Mouse (Mus musculus) lung, embryonic 16.5 days (tissue): ENCODE data around the gene Rab11a. TPM values are rescaled to one million over a fixed set of nuclear protein-coding genes. Genes with fewer than 3 reads are reported as not detected.
"Not testable (repeated sequence)": the region's sequence is repeated elsewhere in the genome, so short reads cannot be mapped to it uniquely, and the experiment has no call there.

ENCODE experiments used
- ATAC-seq: fragments of 200-750 bp; cut with Nextera tagmentation; 2 replicates; pipeline ENCODE4 v1.8.0; 2017; ENCODE audit warnings: low read depth, mild to moderate bottlenecking, moderate library complexity
- H3K27ac ChIP-seq: fragments of 300-500 bp; sonication (generic); 2 replicates; pipeline ENCODE4 v1.5.1; 2014; ENCODE audit warnings: mild to moderate bottlenecking, control low read depth, low read length
- H3K27me3 ChIP-seq: fragments of 300-500 bp; sonication (generic); 2 replicates; pipeline ENCODE4 v1.6.1; 2014; ENCODE audit warnings: low read depth, low read length, mixed read lengths; ENCODE audit not compliant: control insufficient read depth, insufficient read depth
- H3K36me3 ChIP-seq: fragments of 300-500 bp; sonication (generic); 2 replicates; pipeline ENCODE4 v1.6.1; 2014; ENCODE audit warnings: low read length; ENCODE audit not compliant: control insufficient read depth, insufficient read depth
- H3K4me1 ChIP-seq: fragments of 300-500 bp; sonication (generic); replicated peaks from 2 replicates; pipeline ENCODE4 v1.6.1; 2014; ENCODE audit warnings: low read length, mixed read lengths; ENCODE audit not compliant: control insufficient read depth, insufficient read depth
- H3K4me2 ChIP-seq: fragments of 300-500 bp; sonication (generic); 2 replicates; pipeline ENCODE4 v1.6.1; 2014; ENCODE audit warnings: low read depth, low read length, control low read depth
- H3K4me3 ChIP-seq: fragments of 300-500 bp; sonication (generic); 2 replicates; pipeline ENCODE4 v1.5.1; 2014; ENCODE audit warnings: mild to moderate bottlenecking, low read length, control low read depth
- H3K9ac ChIP-seq: fragments of 300-500 bp; sonication (generic); 2 replicates; pipeline ENCODE4 v1.6.1; 2014; ENCODE audit warnings: low read length, control low read depth
- H3K9me3 ChIP-seq: fragments of 300-500 bp; sonication (generic); 2 replicates; pipeline ENCODE4 v1.6.1; 2016; ENCODE audit warnings: low read length; ENCODE audit not compliant: control insufficient read depth
- WGBS: fragments of 180-500 bp; shearing (Covaris S2); extraction: QIAGEN DNeasy Blood & Tissue Kit; methylation state at CpG from one replicate; pipeline ENCODE4 v1.1.7; 2014; 5-methylcytosine and 5-hydroxymethylcytosine counted together
- polyA plus RNA-seq: library from polyadenylated mRNA; unstranded; fragments of >200 nt; fragmentation: Nextera tagmentation; extraction: Ambion mirVana; gene quantifications from 2 replicates; pipeline ENCODE4 v1.2.1, GENCODE M21; 2015

The Rab11a gene
- polyA plus RNA-seq, 1 experiment from 2014 or later, result 360 TPM

- peak; percentile 74 for ATAC-seq
- peaks cover 3% of the 10 kb centered on the region; the same call in 1 of the 2 replicates for H3K36me3 ChIP-seq
- no peaks in the 10 kb centered on the region for H3K27me3 ChIP-seq
- H3K4me3 ChIP-seq, result no peak overlapping the region
- no peak overlapping the region for H3K9ac ChIP-seq
- H3K4me2 ChIP-seq, result no peak overlapping the region
- H3K9me3 ChIP-seq, result no peaks in the 10 kb centered on the region
- H3K27ac ChIP-seq, result no peak overlapping the region
- no peaks in the 10 kb centered on the region for H3K4me1 ChIP-seq
- WGBS, result 10% methylated on average over 7 of the region's 7 CpGs
These were observed 46.4 kb downstream of the Rab11a start for GRCm38 (mm10) chr9:64691176-64691575.

- no peak overlapping the region for H3K4me2 ChIP-seq
- 86% methylated on average over 2 of the region's 2 CpGs for WGBS
- no peak for ATAC-seq
- H3K36me3 ChIP-seq, result peaks cover 3% of the 10 kb centered on the region; the same call in 1 of the 2 replicates
- H3K9ac ChIP-seq, result no peak overlapping the region
- H3K27me3 ChIP-seq, result no peaks in the 10 kb centered on the region
- H3K9me3 ChIP-seq, result no peaks in the 10 kb centered on the region
- H3K4me3 ChIP-seq, result no peak overlapping the region
- H3K4me1 ChIP-seq, result no peaks in the 10 kb centered on the region
- no peak overlapping the region for H3K27ac ChIP-seq
These were observed 46.8 kb downstream of the Rab11a start for GRCm38 (mm10) chr9:64690771-64691170.

GRCm38 (mm10) chr9:64688015-64688394 is 49.6 kb downstream of the Rab11a start:
- no peak overlapping the region for H3K27ac ChIP-seq
- no peak overlapping the region for H3K4me3 ChIP-seq
- 30% methylated on average over 1 of the region's 1 CpGs for WGBS
- no peak overlapping the region for H3K9ac ChIP-seq
- H3K4me2 ChIP-seq, result no peak overlapping the region
- H3K9me3 ChIP-seq, result no peaks in the 10 kb centered on the region
- no peaks in the 10 kb centered on the region for H3K27me3 ChIP-seq
- no peaks in the 10 kb centered on the region for H3K4me1 ChIP-seq
- H3K36me3 ChIP-seq, result no peaks in the 10 kb centered on the region
- ATAC-seq, result no peak

GRCm38 (mm10) chr9:64687122-64688014 is 50.2 kb downstream of the Rab11a start:
- H3K9me3 ChIP-seq, result no peaks in the 10 kb centered on the region
- no peak overlapping the region for H3K27ac ChIP-seq
- no peak overlapping the region for H3K4me2 ChIP-seq
- H3K27me3 ChIP-seq, result no peaks in the 10 kb centered on the region
- no peaks in the 10 kb centered on the region for H3K36me3 ChIP-seq
- 50% methylated on average over 13 of the region's 13 CpGs for WGBS
- no peak for ATAC-seq
- no peak overlapping the region for H3K9ac ChIP-seq
- no peak overlapping the region for H3K4me3 ChIP-seq
- no peaks in the 10 kb centered on the region for H3K4me1 ChIP-seq

- H3K9ac ChIP-seq, result not testable (repeated sequence)
- WGBS, result 36% methylated on average over 7 of the region's 11 CpGs
- peak; percentile 59; the same call in 1 of the 2 replicates for ATAC-seq
These were observed 65.9 kb downstream of the Rab11a start for GRCm38 (mm10) chr9:64671341-64672319.

GRCm38 (mm10) chr9:64668001-64668400 is 69.6 kb downstream of the Rab11a start:
- Histone ChIP-seq H3K27me3 (no peaks in the 10 kb centered on the region), H3K9ac (no peak overlapping the region), H3K27ac (no peak overlapping the region), H3K4me3 (no peak overlapping the region), H3K36me3 (no peaks in the 10 kb centered on the region), H3K4me1 (no peaks in the 10 kb centered on the region), H3K4me2 (no peak overlapping the region), H3K9me3 (no peaks in the 10 kb centered on the region)
- no peak for ATAC-seq
- WGBS, result 89% methylated on average over 2 of the region's 2 CpGs

More at GRCm38 (mm10) chr9:64671341-64672319, 65.9 kb downstream of the Rab11a start:
- H3K27ac ChIP-seq, H3K36me3 ChIP-seq, H3K27me3 ChIP-seq, H3K4me1 ChIP-seq, H3K4me2 ChIP-seq, H3K4me3 ChIP-seq, H3K9me3 ChIP-seq: not testable (repeated sequence)

GRCm38 (mm10) chr9:64667513-64667912 is 70.0 kb downstream of the Rab11a start:
- ATAC-seq, result peak; percentile 47; the same call in 1 of the 2 replicates
- no peaks in the 10 kb centered on the region for H3K9me3 ChIP-seq
- 3% methylated on average over 5 of the region's 5 CpGs for WGBS

GRCm38 (mm10) chr9:64666549-64666948 is 71.0 kb downstream of the Rab11a start:
- WGBS, result 30% methylated on average over 4 of the region's 4 CpGs
- H3K4me2 ChIP-seq, result no peak overlapping the region
- no peak overlapping the region for H3K9ac ChIP-seq
- no peak overlapping the region for H3K27ac ChIP-seq
- no peak for ATAC-seq
- no peaks in the 10 kb centered on the region for H3K4me1 ChIP-seq
- no peaks in the 10 kb centered on the region for H3K36me3 ChIP-seq
- no peaks in the 10 kb centered on the region for H3K27me3 ChIP-seq
- no peaks in the 10 kb centered on the region for H3K9me3 ChIP-seq
- H3K4me3 ChIP-seq, result no peak overlapping the region

More at GRCm38 (mm10) chr9:64667513-64667912, 70.0 kb downstream of the Rab11a start:
- H3K4me2 ChIP-seq, result no peak overlapping the region
- H3K9ac ChIP-seq, result no peak overlapping the region
- H3K27me3 ChIP-seq, result no peaks in the 10 kb centered on the region
- no peak overlapping the region for H3K27ac ChIP-seq
- H3K4me3 ChIP-seq, result no peak overlapping the region
- no peaks in the 10 kb centered on the region for H3K36me3 ChIP-seq
- no peaks in the 10 kb centered on the region for H3K4me1 ChIP-seq
